Comparison of ENCODE assay signal across 9 mouse cellular contexts in genomic region chr10:75833456-75834080, GRCm38 (mm10). TPM values are rescaled to one million over a fixed set of nuclear protein-coding genes. Genes with fewer than 3 reads are reported as not detected.
DNase-seq lines count a peak whose midpoint lies in the region; ATAC-seq and TF ChIP-seq lines count a peak whose summit lies in the region.
"Had no signal": no experiment of that assay in that cellular context is flagged by ENCODE, and none has a peak within 500 bp of the region (broad histone marks: within the 10 kb centered on the region; RNA-seq: fewer than 3 reads in every experiment).

No protein-coding gene starts in this region.

- no peaks in the 10 kb centered on the region for H3K36me3 ChIP-seq in ES-Bruce4 (ENCODE audit: control insufficient read depth, insufficient read depth, low read length, poor library complexity, severe bottlenecking)
- no peaks in the 10 kb centered on the region for H3K36me3 ChIP-seq in limb, embryonic 12.5 days
- H3K36me3 ChIP-seq in midbrain, embryonic 15.5 days (replicated peaks): no peaks in the 10 kb centered on the region

- 9% methylated on average over 21 of the region's 21 CpGs for WGBS in bone marrow, adult 2 months
- 18% methylated on average over 21 of the region's 21 CpGs for WGBS in limb, embryonic 12.5 days
- 16% methylated on average over 21 of the region's 21 CpGs for WGBS in midbrain, embryonic 15.5 days

- DNase-seq in heart, postnatal 14 days: peak; percentile 34 to 42
- DNase-seq in thymus, postnatal 36 days: peak; percentile 36 to 53
- no peak for DNase-seq in left cerebral cortex, adult 8-10 months (ENCODE audit: low spot score in 2 of 2)
- no peak for DNase-seq in ovary, adult 18-20 months (ENCODE audit: low spot score)

- intact Hi-C loops in heart, postnatal 14 days (cut with DNase I): loop anchor here (5.0 kb wide), 2 partner anchors 61 to 91 kb away; partner anchors contain the start of gene Ddt

- no peak for TF ChIP-seq POLR2A in ES-Bruce4 (IDR thresholded peaks at IDR 0.05; ENCODE audit: insufficient read depth, low read length)
- TF ChIP-seq POLR2A in bone marrow, adult 2 months (IDR thresholded peaks at IDR 0.05; ENCODE audit: borderline replicate concordance, control insufficient read depth, low read depth, low read length): no peak

- no peak for TF ChIP-seq EP300 in ES-Bruce4 (IDR thresholded peaks at IDR 0.05; ENCODE audit: insufficient read depth, low read depth, low read length)

- H3K9me3 ChIP-seq in ES-Bruce4 (replicated peaks; ENCODE audit: control insufficient read depth, insufficient read depth, low read length, poor library complexity, severe bottlenecking): no peaks in the 10 kb centered on the region
- H3K9me3 ChIP-seq in limb, embryonic 12.5 days: no peaks in the 10 kb centered on the region
- no peaks in the 10 kb centered on the region for H3K9me3 ChIP-seq in midbrain, embryonic 15.5 days

- H3K4me3 ChIP-seq in ES-Bruce4 (ENCODE audit: low read depth, low read length): peak overlapping the region; percentile 78
- peak overlapping the region; percentile 23 for H3K4me3 ChIP-seq in bone marrow, adult 2 months (replicated peaks; ENCODE audit: control insufficient read depth, low read depth, low read length)
- H3K4me3 ChIP-seq in limb, embryonic 12.5 days (replicated peaks): peak overlapping the region; percentile 42
- peak overlapping the region; percentile 34; the same call in 1 of the 2 replicates for H3K4me3 ChIP-seq in midbrain, embryonic 15.5 days

- no peaks in the 10 kb centered on the region for H3K27me3 ChIP-seq in ES-Bruce4 (ENCODE audit: control insufficient read depth, insufficient read depth, low read length, poor library complexity, severe bottlenecking)
- peaks cover 24% of the 10 kb centered on the region for H3K27me3 ChIP-seq in limb, embryonic 12.5 days
- peaks cover 26% of the 10 kb centered on the region for H3K27me3 ChIP-seq in midbrain, embryonic 15.5 days (replicated peaks)

- no peak for ATAC-seq in limb, embryonic 12.5 days (ENCODE audit: insufficient number of reproducible peaks, insufficient read depth, low FRiP score, low TSS enrichment, low read depth)
- no peak for ATAC-seq in midbrain, embryonic 15.5 days (replicated peaks)

- peak overlapping the region; percentile 78 for H3K9ac ChIP-seq in ES-Bruce4 (ENCODE audit: low read depth, poor library complexity, severe bottlenecking)
- 0 out of 2 replicates have a peak overlapping the region, but pooled peaks have one; percentile 8 for H3K9ac ChIP-seq in limb, embryonic 12.5 days (replicated peaks)
- no peak overlapping the region; the same call in 1 of the 2 replicates for H3K9ac ChIP-seq in midbrain, embryonic 15.5 days

- H3K4me1 ChIP-seq in ES-Bruce4 (ENCODE audit: control insufficient read depth, insufficient read depth, low read length): peaks cover 2% of the 10 kb centered on the region
- H3K4me1 ChIP-seq in bone marrow, adult 2 months (ENCODE audit: control insufficient read depth, insufficient read depth, low read length): no peaks in the 10 kb centered on the region; the same call in 1 of the 2 replicates
- H3K4me1 ChIP-seq in limb, embryonic 12.5 days (replicated peaks): peaks cover 37% of the 10 kb centered on the region
- H3K4me1 ChIP-seq in midbrain, embryonic 15.5 days: peaks cover 26% of the 10 kb centered on the region

- 0 out of 2 replicates have a peak overlapping the region, but pooled peaks have one; percentile 4 for H3K27ac ChIP-seq in ES-Bruce4 (ENCODE audit: insufficient read depth, low read length)
- 0 out of 2 replicates have a peak overlapping the region, but pooled peaks have one; percentile 12 for H3K27ac ChIP-seq in bone marrow, adult 2 months (ENCODE audit: control insufficient read depth, insufficient read depth, low read depth, low read length, poor library complexity)
- H3K27ac ChIP-seq in limb, embryonic 12.5 days: no peak overlapping the region
- no peak overlapping the region for H3K27ac ChIP-seq in midbrain, embryonic 15.5 days

- no peak for TF ChIP-seq CTCF in ES-Bruce4 (IDR thresholded peaks at IDR 0.05; ENCODE audit: low read depth, low read length)
- TF ChIP-seq CTCF in bone marrow, adult 2 months (IDR thresholded peaks at IDR 0.05; ENCODE audit: control insufficient read depth, insufficient read depth, low read length): no peak

- H3K4me2 ChIP-seq in limb, embryonic 12.5 days: peak overlapping the region; percentile 69
- peak overlapping the region; percentile 59 for H3K4me2 ChIP-seq in midbrain, embryonic 15.5 days

RNA-seq across cellular contexts. Expression of gene Gstt2, which starts 3.7 kb away (rescaled TPM):
- 26.3 and 31.9 TPM in 2 replicates for polyA plus RNA-seq in ES-Bruce4 (2011; ENCODE audit: insufficient read depth, insufficient read length, low read depth, missing spikeins)
- polyA plus RNA-seq in bone marrow, adult 2 months (2011; ENCODE audit: insufficient read depth, insufficient read length, low replicate concordance, missing spikeins): 18.1 and 28.1 TPM in 2 replicates
- 10 to 100 TPM in 1 of 2 experiments, 1 to 10 TPM in 1; 9.4 to 12.1 TPM for total RNA-seq in heart, postnatal 14 days (2021)
- 9.7 and 11.1 TPM in 2 replicates for polyA plus RNA-seq in limb, embryonic 12.5 days (2016; fragmentation: Nextera tagmentation; extraction: Ambion mirVana)
- polyA plus RNA-seq in midbrain, embryonic 15.5 days (2015; fragmentation: Nextera tagmentation; extraction: Ambion mirVana): 7.4 and 7.5 TPM in 2 replicates
- 1 to 10 TPM; 4.2 to 6.2 (median 5.2) TPM for total RNA-seq in left cerebral cortex, adult 8-10 months (2022)

RNA-seq across cellular contexts. Expression of gene Gstt4, which starts 11.2 kb away (rescaled TPM):
- polyA plus RNA-seq in ES-Bruce4 (2011; ENCODE audit: insufficient read depth, insufficient read length, low read depth, missing spikeins): not detected in 2 replicates
- not detected in 2 replicates for polyA plus RNA-seq in bone marrow, adult 2 months (2011; ENCODE audit: insufficient read depth, insufficient read length, low replicate concordance, missing spikeins)
- total RNA-seq in heart, postnatal 14 days (2021): not detected
- not detected in 2 replicates for polyA plus RNA-seq in limb, embryonic 12.5 days (2016; fragmentation: Nextera tagmentation; extraction: Ambion mirVana)
- not detected in 2 replicates for polyA plus RNA-seq in midbrain, embryonic 15.5 days (2015; fragmentation: Nextera tagmentation; extraction: Ambion mirVana)
- total RNA-seq in left cerebral cortex, adult 8-10 months (2022): not detected
- total RNA-seq: common myeloid progenitor, adult 5-6 weeks had no signal

RNA-seq across cellular contexts. Expression of gene Mif, which starts 26.5 kb away (rescaled TPM):
- polyA plus RNA-seq in ES-Bruce4 (2011; ENCODE audit: insufficient read depth, insufficient read length, low read depth, missing spikeins): 1,651 and 1,929 TPM in 2 replicates
- 205 and 344 TPM in 2 replicates for polyA plus RNA-seq in bone marrow, adult 2 months (2011; ENCODE audit: insufficient read depth, insufficient read length, low replicate concordance, missing spikeins)
- 100 to 1,000 TPM; 215 to 220 TPM for total RNA-seq in heart, postnatal 14 days (2021)
- polyA plus RNA-seq in limb, embryonic 12.5 days (2016; fragmentation: Nextera tagmentation; extraction: Ambion mirVana): 1,855 and 1,928 TPM in 2 replicates
- polyA plus RNA-seq in midbrain, embryonic 15.5 days (2015; fragmentation: Nextera tagmentation; extraction: Ambion mirVana): 1,455 and 1,508 TPM in 2 replicates
- 100 to 1,000 TPM; 528 to 550 (median 540) TPM for total RNA-seq in left cerebral cortex, adult 8-10 months (2022)

RNA-seq across cellular contexts. Expression of gene Gstt1, which starts 35.2 kb away (rescaled TPM):
- polyA plus RNA-seq in ES-Bruce4 (2011; ENCODE audit: insufficient read depth, insufficient read length, low read depth, missing spikeins): 8.9 and 9.5 TPM in 2 replicates
- polyA plus RNA-seq in bone marrow, adult 2 months (2011; ENCODE audit: insufficient read depth, insufficient read length, low replicate concordance, missing spikeins): 19.9 and 22.5 TPM in 2 replicates
- 1 to 10 TPM; 7.0 to 9.1 TPM for total RNA-seq in heart, postnatal 14 days (2021)
- polyA plus RNA-seq in limb, embryonic 12.5 days (2016; fragmentation: Nextera tagmentation; extraction: Ambion mirVana): 9.2 and 9.8 TPM in 2 replicates
- polyA plus RNA-seq in midbrain, embryonic 15.5 days (2015; fragmentation: Nextera tagmentation; extraction: Ambion mirVana): 14.5 and 16.9 TPM in 2 replicates
- total RNA-seq in left cerebral cortex, adult 8-10 months (2022): 10 to 100 TPM; 13.3 to 16.5 (median 15.5) TPM

RNA-seq across cellular contexts. Expression of gene Gstt3, which starts 52.4 kb away (rescaled TPM):
- 9.7 and 11.6 TPM in 2 replicates for polyA plus RNA-seq in ES-Bruce4 (2011; ENCODE audit: insufficient read depth, insufficient read length, low read depth, missing spikeins)
- polyA plus RNA-seq in bone marrow, adult 2 months (2011; ENCODE audit: insufficient read depth, insufficient read length, low replicate concordance, missing spikeins): 1.6 and 4.3 TPM in 2 replicates
- total RNA-seq in heart, postnatal 14 days (2021): 1 to 10 TPM; 1.8 to 4.3 TPM
- polyA plus RNA-seq in limb, embryonic 12.5 days (2016; fragmentation: Nextera tagmentation; extraction: Ambion mirVana): 9.2 and 9.4 TPM in 2 replicates
- 0.61 and 1.6 TPM in 2 replicates for polyA plus RNA-seq in midbrain, embryonic 15.5 days (2015; fragmentation: Nextera tagmentation; extraction: Ambion mirVana)
- total RNA-seq in left cerebral cortex, adult 8-10 months (2022): 1 to 10 TPM; 2.6 to 5.2 (median 3.8) TPM

Comparison
In these comparisons a context has a peak if more than half of its experiments do, and no peak if none do; other contexts are left out.
1. H3K27ac ChIP-seq: peak in ES-Bruce4 (single experiment) and bone marrow, adult 2 months (single experiment); none in limb, embryonic 12.5 days (single experiment) and midbrain, embryonic 15.5 days (single experiment).
2. H3K4me3 ChIP-seq: peak in every context shown above with its lines; median percentile 78 in ES-Bruce4; 42 in limb, embryonic 12.5 days; 34 in midbrain, embryonic 15.5 days; 23 in bone marrow, adult 2 months.
3. DNase-seq: peak in heart, postnatal 14 days (2 of 2) and thymus, postnatal 36 days (2 of 2); none in left cerebral cortex, adult 8-10 months (0 of 2) and ovary, adult 18-20 months (single experiment).